Mouse (Mus musculus) midbrain, embryonic 16.5 days (tissue): Measurements from ENCODE around the gene Dynll1. TPM values are rescaled to one million over a fixed set of nuclear protein-coding genes. Genes with fewer than 3 reads are reported as not detected.

Experiments used
- ATAC-seq: fragments of 200-750 bp; cut with Nextera tagmentation; 2 replicates; pipeline ENCODE4 v1.8.0; 2017; ENCODE audit warnings: moderate TSS enrichment
- H3K27ac ChIP-seq: fragments of 300-500 bp; sonication (generic); 2 replicates; pipeline ENCODE4 v1.5.1; 2014; ENCODE audit warnings: mild to moderate bottlenecking, low read length, mixed read lengths
- H3K27me3 ChIP-seq: fragments of 300-500 bp; sonication (generic); 2 replicates; pipeline ENCODE4 v1.6.1; 2014; ENCODE audit warnings: low read depth, low read length, mixed read lengths; ENCODE audit not compliant: control insufficient read depth, insufficient read depth
- H3K36me3 ChIP-seq: fragments of 300-500 bp; sonication (generic); 2 replicates; pipeline ENCODE4 v1.6.1; 2014; ENCODE audit warnings: mild to moderate bottlenecking, low read length, moderate library complexity, mixed read lengths; ENCODE audit not compliant: control insufficient read depth, insufficient read depth
- H3K4me1 ChIP-seq: fragments of 300-500 bp; sonication (generic); 2 replicates; pipeline ENCODE4 v1.6.1; 2014; ENCODE audit warnings: mild to moderate bottlenecking, low read length, mixed read lengths; ENCODE audit not compliant: control insufficient read depth, insufficient read depth
- H3K4me2 ChIP-seq: fragments of 300-500 bp; sonication (generic); 2 replicates; pipeline ENCODE4 v1.6.1; 2014; ENCODE audit warnings: mild to moderate bottlenecking, low read length, mixed read lengths
- H3K4me3 ChIP-seq: fragments of 300-500 bp; sonication (generic); 2 replicates; pipeline ENCODE4 v1.5.1; 2014; ENCODE audit warnings: low read depth, mild to moderate bottlenecking, low read length, moderate library complexity, mixed read lengths
- H3K9ac ChIP-seq: fragments of 300-500 bp; sonication (generic); 2 replicates; pipeline ENCODE4 v1.6.1; 2014; ENCODE audit warnings: low read depth, low read length, mixed read lengths
- H3K9me3 ChIP-seq: fragments of 300-500 bp; sonication (generic); replicated peaks from 2 replicates; pipeline ENCODE4 v1.6.1; 2014; ENCODE audit warnings: mild to moderate bottlenecking, low read length, mixed read lengths; ENCODE audit not compliant: control insufficient read depth, poor library complexity, severe bottlenecking
- WGBS: fragments of 180-500 bp; shearing (Covaris S2); extraction: QIAGEN DNeasy Blood & Tissue Kit; methylation state at CpG from one replicate; pipeline ENCODE4 v1.1.7; 2014; 5-methylcytosine and 5-hydroxymethylcytosine counted together
- polyA plus RNA-seq: library from polyadenylated mRNA; unstranded; fragments of >200 nt; fragmentation: Nextera tagmentation; extraction: Ambion mirVana; gene quantifications from 2 replicates; pipeline ENCODE4 v1.2.1, GENCODE M21; 2015

Gene Dynll1
- polyA plus RNA-seq, 1 experiment from 2014 or later = 1,084 TPM

GRCm38 (mm10) chr5:115280050-115280687 lies 20.6 kb downstream of the Dynll1 start:
- Histone ChIP-seq H3K9me3 (no peaks in the 10 kb centered on the region), H3K36me3 (peaks cover 5% of the 10 kb centered on the region; the same call in 1 of the 2 replicates), H3K27ac (peak overlapping the region; percentile 62), H3K4me3 (peak overlapping the region; percentile 75), H3K27me3 (no peaks in the 10 kb centered on the region), H3K4me2 (peak overlapping the region; percentile 80), H3K9ac (peak overlapping the region; percentile 88), H3K4me1 (peaks cover 4% of the 10 kb centered on the region)
- 0 out of 2 replicates have a peak, but pooled peaks have one; percentile 26 for ATAC-seq
- 8% methylated on average over 17 of the region's 17 CpGs for WGBS

- Histone ChIP-seq H3K4me1 (peaks cover 4% of the 10 kb centered on the region), H3K9me3 (no peaks in the 10 kb centered on the region), H3K4me3 (peak within 1 kb of the TSS; percentile 75), H3K27ac (peak within 1 kb of the TSS; percentile 62), H3K36me3 (peaks cover 4% of the 10 kb centered on the region; the same call in 1 of the 2 replicates), H3K9ac (peak within 1 kb of the TSS; percentile 88), H3K4me2 (peak within 1 kb of the TSS; percentile 80), H3K27me3 (no peaks in the 10 kb centered on the region)
- ATAC-seq = peak; percentile 91
- 4% methylated on average over 37 of the region's 45 CpGs for WGBS
These were observed 21.4 kb downstream of the Dynll1 start, which contains the start of gene Coq5 for GRCm38 (mm10) chr5:115279226-115280049. Coq5 (plus strand) TSS chr5:115279666.

- H3K9me3 ChIP-seq = no peaks in the 10 kb centered on the region
- no peaks in the 10 kb centered on the region for H3K36me3 ChIP-seq
- no peak overlapping the region for H3K9ac ChIP-seq
- no peak overlapping the region for H3K27ac ChIP-seq
- no peak overlapping the region for H3K4me2 ChIP-seq
- peaks cover 4% of the 10 kb centered on the region for H3K4me1 ChIP-seq
- no peak overlapping the region for H3K4me3 ChIP-seq
- 52% methylated on average over 2 of the region's 2 CpGs for WGBS
- no peaks in the 10 kb centered on the region for H3K27me3 ChIP-seq
- ATAC-seq = no peak
These were observed 22.0 kb downstream of the Dynll1 start for GRCm38 (mm10) chr5:115278785-115279184.

- H3K36me3 ChIP-seq = no peaks in the 10 kb centered on the region
- no peaks in the 10 kb centered on the region for H3K27me3 ChIP-seq
- no peaks in the 10 kb centered on the region for H3K9me3 ChIP-seq
- no peak overlapping the region for H3K4me3 ChIP-seq
- no peak overlapping the region for H3K4me2 ChIP-seq
- H3K9ac ChIP-seq = no peak overlapping the region
- peaks cover 4% of the 10 kb centered on the region for H3K4me1 ChIP-seq
- no peak for ATAC-seq
- 81% methylated on average over 1 of the region's 1 CpGs for WGBS
- H3K27ac ChIP-seq = no peak overlapping the region
These were observed 22.7 kb downstream of the Dynll1 start for GRCm38 (mm10) chr5:115278053-115278452.

- H3K4me3 ChIP-seq = no peak overlapping the region
- no peak overlapping the region for H3K4me2 ChIP-seq
- WGBS = 36% methylated on average over 14 of the region's 14 CpGs
- no peak overlapping the region for H3K9ac ChIP-seq
- no peaks in the 10 kb centered on the region for H3K27me3 ChIP-seq
- H3K27ac ChIP-seq = no peak overlapping the region
- no peaks in the 10 kb centered on the region for H3K36me3 ChIP-seq
- no peaks in the 10 kb centered on the region for H3K9me3 ChIP-seq
- H3K4me1 ChIP-seq = peaks cover 11% of the 10 kb centered on the region
- no peak for ATAC-seq
These were observed 24.8 kb downstream of the Dynll1 start for GRCm38 (mm10) chr5:115275998-115276397.

GRCm38 (mm10) chr5:115274771-115275170 lies 26.0 kb downstream of the Dynll1 start:
- peaks cover 19% of the 10 kb centered on the region for H3K4me1 ChIP-seq
- no peaks in the 10 kb centered on the region for H3K9me3 ChIP-seq
- H3K9ac ChIP-seq = no peak overlapping the region
- ATAC-seq = no peak
- 86% methylated on average over 1 of the region's 1 CpGs for WGBS
- no peaks in the 10 kb centered on the region for H3K27me3 ChIP-seq
- no peak overlapping the region for H3K27ac ChIP-seq
- no peak overlapping the region for H3K4me2 ChIP-seq
- H3K4me3 ChIP-seq = no peak overlapping the region
- no peaks in the 10 kb centered on the region for H3K36me3 ChIP-seq

GRCm38 (mm10) chr5:115274353-115274752 lies 26.4 kb downstream of the Dynll1 start:
- Histone ChIP-seq H3K27me3 (no peaks in the 10 kb centered on the region), H3K4me2 (no peak overlapping the region), H3K36me3 (no peaks in the 10 kb centered on the region), H3K27ac (no peak overlapping the region), H3K4me1 (peaks cover 22% of the 10 kb centered on the region), H3K4me3 (no peak overlapping the region), H3K9me3 (no peaks in the 10 kb centered on the region), H3K9ac (no peak overlapping the region)
- no peak for ATAC-seq
- 70% methylated on average over 1 of the region's 1 CpGs for WGBS

- peaks cover 29% of the 10 kb centered on the region for H3K4me1 ChIP-seq
- H3K4me3 ChIP-seq = peak overlapping the region; percentile 97; the same call in 1 of the 2 replicates
- 0 out of 2 replicates have a peak, but pooled peaks have one; percentile 5 for ATAC-seq
- WGBS = 64% methylated on average over 6 of the region's 6 CpGs
- no peaks in the 10 kb centered on the region for H3K36me3 ChIP-seq
- H3K27ac ChIP-seq = peak overlapping the region; percentile 89
- H3K27me3 ChIP-seq = no peaks in the 10 kb centered on the region
- H3K9me3 ChIP-seq = no peaks in the 10 kb centered on the region
- peak overlapping the region; percentile 52 for H3K4me2 ChIP-seq
- H3K9ac ChIP-seq = no peak overlapping the region
These were observed 27.2 kb downstream of the Dynll1 start for GRCm38 (mm10) chr5:115273549-115274135.
